Comparison of ENCODE assay signal across 13 mouse cellular contexts in genomic region chr3:109467288-109467687, GRCm38 (mm10).
A peak's percentile ranks its signal among the peaks of the same experiment; 100 is the strongest.
DNase-seq lines count a peak whose midpoint lies in the region; ATAC-seq lines count a peak whose summit lies in the region.
"Had no signal": no experiment of that assay in that cellular context is flagged by ENCODE, and none has a peak within 500 bp of the region (broad histone marks: within the 10 kb centered on the region; RNA-seq: fewer than 3 reads in every experiment).

No protein-coding gene starts in this region.

- intact Hi-C loops in left cerebral cortex, postnatal 36 days (cut with DNase I): no loop called here

- no peaks in the 10 kb centered on the region for H3K4me1 ChIP-seq in kidney, embryonic 14.5 days (ENCODE audit: control insufficient read depth, insufficient read depth, low read length)
- H3K4me1 ChIP-seq: embryonic facial prominence, embryonic 12.5 days; neural tube, embryonic 15.5 days had no signal

- no peaks in the 10 kb centered on the region for H3K9me3 ChIP-seq in kidney, embryonic 14.5 days (ENCODE audit: control insufficient read depth, low read length)
- H3K9me3 ChIP-seq: embryonic facial prominence, embryonic 12.5 days; megakaryocyte, embryonic 14.5 days; neural tube, embryonic 15.5 days had no signal

- DNase-seq in kidney, adult 18-20 months: peak; percentile 32
- DNase-seq in lung, postnatal 25 days (ENCODE audit: low spot score): peak; percentile 36
- no peak for DNase-seq in left cerebral cortex, postnatal 36 days (ENCODE audit: low spot score in 2 of 2)
- no peak for DNase-seq in right cerebral cortex, adult 2 months (ENCODE audit: low spot score in 2 of 2)
- DNase-seq: spleen, adult 18-20 months; thymus, postnatal 4 days had no signal

- no peaks in the 10 kb centered on the region for H3K36me3 ChIP-seq in kidney, embryonic 14.5 days (ENCODE audit: control insufficient read depth, insufficient read depth, low read length)
- H3K36me3 ChIP-seq: embryonic facial prominence, embryonic 12.5 days; neural tube, embryonic 15.5 days had no signal

- H3K4me3 ChIP-seq in kidney, embryonic 14.5 days (ENCODE audit: low read length): no peak overlapping the region
- H3K4me3 ChIP-seq: embryonic facial prominence, embryonic 12.5 days; megakaryocyte, embryonic 14.5 days; neural tube, embryonic 15.5 days had no signal

- H3K4me2 ChIP-seq in kidney, embryonic 14.5 days (replicated peaks; ENCODE audit: low read depth, low read length): no peak overlapping the region
- H3K4me2 ChIP-seq: embryonic facial prominence, embryonic 12.5 days; neural tube, embryonic 15.5 days had no signal

- H3K27me3 ChIP-seq in kidney, embryonic 14.5 days (ENCODE audit: control insufficient read depth, insufficient read depth, low read length): no peaks in the 10 kb centered on the region
- H3K27me3 ChIP-seq: embryonic facial prominence, embryonic 12.5 days; megakaryocyte, embryonic 14.5 days; neural tube, embryonic 15.5 days had no signal

- no peak for ATAC-seq in kidney, embryonic 14.5 days (ENCODE audit: low FRiP score, low TSS enrichment)
- peak; percentile 71 for ATAC-seq in CD4-positive, CD25-positive, alpha-beta regulatory T cell, adult 4 months
- ATAC-seq in common myeloid progenitor, adult 5-6 weeks (replicated peaks; ENCODE audit: low read depth, poor library complexity, severe bottlenecking): peak; percentile 71
- no peak for ATAC-seq in monocyte, adult 5-6 weeks (replicated peaks; ENCODE audit: insufficient number of reproducible peaks, low FRiP score, low TSS enrichment, poor library complexity, severe bottlenecking)

- WGBS in kidney, embryonic 14.5 days: 66% methylated on average over 4 of the region's 4 CpGs

- no peak overlapping the region for H3K27ac ChIP-seq in kidney, embryonic 14.5 days (ENCODE audit: low read depth, low read length)
- H3K27ac ChIP-seq: embryonic facial prominence, embryonic 12.5 days; neural tube, embryonic 15.5 days had no signal

- no peak overlapping the region for H3K9ac ChIP-seq in kidney, embryonic 14.5 days (ENCODE audit: low read depth, low read length)
- H3K9ac ChIP-seq: embryonic facial prominence, embryonic 12.5 days; neural tube, embryonic 15.5 days had no signal

Comparison
In these comparisons a context has a peak if more than half of its experiments do, and no peak if none do; other contexts are left out.
1. DNase-seq: peak in kidney, adult 18-20 months (single experiment) and lung, postnatal 25 days (single experiment); none in left cerebral cortex, postnatal 36 days (0 of 2) and right cerebral cortex, adult 2 months (0 of 2).
2. ATAC-seq: peak in CD4-positive, CD25-positive, alpha-beta regulatory T cell, adult 4 months (single experiment) and common myeloid progenitor, adult 5-6 weeks (single experiment); none in kidney, embryonic 14.5 days (single experiment) and monocyte, adult 5-6 weeks (single experiment).